Mouse (Mus musculus): ENCODE data around the gene Gm47985. TPM values are rescaled to one million over a fixed set of nuclear protein-coding genes. Genes with fewer than 3 reads are reported as not detected.

The Gm47985 gene
- polyA plus RNA-seq, 1 experiment from 2014 or later = 0.25 TPM

- ATAC-seq = no peak
- H3K27ac ChIP-seq = no peak overlapping the region
- 86% methylated on average over 3 of the region's 3 CpGs for WGBS
- H3K4me3 ChIP-seq = no peak overlapping the region
- H3K36me3 ChIP-seq (ENCODE audit: poor library complexity, severe bottlenecking) = no peaks in the 10 kb centered on the region
- H3K27me3 ChIP-seq = no peaks in the 10 kb centered on the region
- no peaks in the 10 kb centered on the region for H3K4me1 ChIP-seq
- H3K4me2 ChIP-seq = no peak overlapping the region
- H3K9ac ChIP-seq = no peak overlapping the region
- no peaks in the 10 kb centered on the region for H3K9me3 ChIP-seq (replicated peaks)
Observed at GRCm38 (mm10) chr1:151232346-151232745, 50.0 kb downstream of the Gm47985 start.

GRCm38 (mm10) chr1:151233756-151234155 lies 51.4 kb downstream of the Gm47985 start:
- Histone ChIP-seq H3K9ac (no peak overlapping the region), H3K4me3 (no peak overlapping the region), H3K27ac (no peak overlapping the region), H3K36me3 (ENCODE audit: poor library complexity, severe bottlenecking) (no peaks in the 10 kb centered on the region), H3K9me3 (replicated peaks) (no peaks in the 10 kb centered on the region), H3K4me2 (no peak overlapping the region), H3K4me1 (no peaks in the 10 kb centered on the region), H3K27me3 (no peaks in the 10 kb centered on the region)
- ATAC-seq = no peak
- 88% methylated on average over 3 of the region's 3 CpGs for WGBS

Other genes starting within 250 kb of the Gm47985 start
- 1.1 and 1.2 TPM in 2 replicates for gene Hmcn1, start 189.1 kb upstream of the Gm47985 start, polyA plus RNA-seq (2015; fragmentation: Nextera tagmentation; extraction: Ambion mirVana)
- gene Gm8947, start 9.8 kb downstream of the Gm47985 start, polyA plus RNA-seq (2015; fragmentation: Nextera tagmentation; extraction: Ambion mirVana) = not detected in 2 replicates
- not detected in 2 replicates for gene Gm47995, start 15.9 kb downstream of the Gm47985 start, polyA plus RNA-seq (2015; fragmentation: Nextera tagmentation; extraction: Ambion mirVana)
- not detected in 2 replicates for gene 3110040M04Rik, start 21.6 kb downstream of the Gm47985 start, polyA plus RNA-seq (2015; fragmentation: Nextera tagmentation; extraction: Ambion mirVana)
- gene Gm47996, start 27.6 kb downstream of the Gm47985 start, polyA plus RNA-seq (2015; fragmentation: Nextera tagmentation; extraction: Ambion mirVana) = not detected in 2 replicates
- gene Ivns1abp, start 161.9 kb downstream of the Gm47985 start, polyA plus RNA-seq (2015; fragmentation: Nextera tagmentation; extraction: Ambion mirVana) = 364 and 394 TPM in 2 replicates
- gene Swt1, start 245.9 kb downstream of the Gm47985 start, polyA plus RNA-seq (2015; fragmentation: Nextera tagmentation; extraction: Ambion mirVana) = 26.9 and 30.0 TPM in 2 replicates
- 48.4 and 51.3 TPM in 2 replicates for gene Trmt1l, start 246.0 kb downstream of the Gm47985 start, polyA plus RNA-seq (2015; fragmentation: Nextera tagmentation; extraction: Ambion mirVana)

All from forebrain, embryonic 13.5 days (tissue).